Mouse (Mus musculus): ENCODE results near the gene Vwa8. TPM values are rescaled to one million over a fixed set of nuclear protein-coding genes. Genes with fewer than 3 reads are reported as not detected.

Vwa8 gene
- polyA plus RNA-seq, 1 experiment from 2014 or later: 8.0 TPM

GRCm38 (mm10) chr14:79214660-79215249 lies 365.9 kb downstream of the Vwa8 start:
- no peak for DNase-seq
- H3K36me3 ChIP-seq (ENCODE audit: control insufficient read depth, insufficient read depth, low read length): no peaks in the 10 kb centered on the region
- no peaks in the 10 kb centered on the region for H3K27me3 ChIP-seq (ENCODE audit: control insufficient read depth, insufficient read depth, low read length)
- no peaks in the 10 kb centered on the region for H3K9me3 ChIP-seq (ENCODE audit: control insufficient read depth, low read length)
- no peaks in the 10 kb centered on the region for H3K4me1 ChIP-seq (ENCODE audit: control insufficient read depth, insufficient read depth, low read length)
- no peak overlapping the region for H3K4me2 ChIP-seq (ENCODE audit: low read length)
- H3K4me3 ChIP-seq (replicated peaks; ENCODE audit: low read depth, low read length): no peak overlapping the region
- no peak overlapping the region for H3K27ac ChIP-seq (replicated peaks; ENCODE audit: low read depth, low read length)
- WGBS: 89% methylated on average over 8 of the region's 8 CpGs
- no peak for ATAC-seq (ENCODE audit: low FRiP score, low TSS enrichment)
- no peak overlapping the region for H3K9ac ChIP-seq (replicated peaks; ENCODE audit: low read length)

GRCm38 (mm10) chr14:79216366-79216765 lies 367.5 kb downstream of the Vwa8 start:
- Histone ChIP-seq H3K27ac (replicated peaks; ENCODE audit: low read depth, low read length) (no peak overlapping the region), H3K4me1 (ENCODE audit: control insufficient read depth, insufficient read depth, low read length) (no peaks in the 10 kb centered on the region), H3K36me3 (ENCODE audit: control insufficient read depth, insufficient read depth, low read length) (no peaks in the 10 kb centered on the region), H3K4me3 (replicated peaks; ENCODE audit: low read depth, low read length) (no peak overlapping the region), H3K27me3 (ENCODE audit: control insufficient read depth, insufficient read depth, low read length) (no peaks in the 10 kb centered on the region), H3K9ac (replicated peaks; ENCODE audit: low read length) (no peak overlapping the region), H3K4me2 (ENCODE audit: low read length) (no peak overlapping the region), H3K9me3 (ENCODE audit: control insufficient read depth, low read length) (no peaks in the 10 kb centered on the region)
- DNase-seq (no peak), ATAC-seq (ENCODE audit: low FRiP score, low TSS enrichment) (no peak)
- WGBS: 86% methylated on average over 2 of the region's 2 CpGs

GRCm38 (mm10) chr14:79223431-79224036 lies 374.7 kb downstream of the Vwa8 start:
- ATAC-seq (ENCODE audit: low FRiP score, low TSS enrichment) (no peak), DNase-seq (no peak)
- Histone ChIP-seq H3K4me1 (ENCODE audit: control insufficient read depth, insufficient read depth, low read length) (no peaks in the 10 kb centered on the region), H3K4me3 (replicated peaks; ENCODE audit: low read depth, low read length) (no peak overlapping the region), H3K4me2 (ENCODE audit: low read length) (no peak overlapping the region), H3K27me3 (ENCODE audit: control insufficient read depth, insufficient read depth, low read length) (no peaks in the 10 kb centered on the region), H3K9ac (replicated peaks; ENCODE audit: low read length) (no peak overlapping the region), H3K27ac (replicated peaks; ENCODE audit: low read depth, low read length) (no peak overlapping the region), H3K36me3 (ENCODE audit: control insufficient read depth, insufficient read depth, low read length) (no peaks in the 10 kb centered on the region), H3K9me3 (ENCODE audit: control insufficient read depth, low read length) (no peaks in the 10 kb centered on the region)
- WGBS: 86% methylated on average over 12 of the region's 12 CpGs

GRCm38 (mm10) chr14:79225458-79225857 lies 376.6 kb downstream of the Vwa8 start:
- Histone ChIP-seq H3K4me1 (ENCODE audit: control insufficient read depth, insufficient read depth, low read length) (no peaks in the 10 kb centered on the region), H3K4me3 (replicated peaks; ENCODE audit: low read depth, low read length) (no peak overlapping the region), H3K4me2 (ENCODE audit: low read length) (no peak overlapping the region), H3K9me3 (ENCODE audit: control insufficient read depth, low read length) (no peaks in the 10 kb centered on the region), H3K9ac (replicated peaks; ENCODE audit: low read length) (no peak overlapping the region), H3K27me3 (ENCODE audit: control insufficient read depth, insufficient read depth, low read length) (no peaks in the 10 kb centered on the region), H3K36me3 (ENCODE audit: control insufficient read depth, insufficient read depth, low read length) (no peaks in the 10 kb centered on the region), H3K27ac (replicated peaks; ENCODE audit: low read depth, low read length) (no peak overlapping the region)
- WGBS: 81% methylated on average over 8 of the region's 8 CpGs
- no peak for DNase-seq
- ATAC-seq (ENCODE audit: low FRiP score, low TSS enrichment): no peak

GRCm38 (mm10) chr14:79226056-79226455 lies 377.2 kb downstream of the Vwa8 start:
- no peak overlapping the region for H3K4me3 ChIP-seq (replicated peaks; ENCODE audit: low read depth, low read length)
- H3K9me3 ChIP-seq (ENCODE audit: control insufficient read depth, low read length): no peaks in the 10 kb centered on the region
- 85% methylated on average over 9 of the region's 9 CpGs for WGBS
- H3K4me1 ChIP-seq (ENCODE audit: control insufficient read depth, insufficient read depth, low read length): no peaks in the 10 kb centered on the region
- no peak overlapping the region for H3K9ac ChIP-seq (replicated peaks; ENCODE audit: low read length)
- DNase-seq (no peak), ATAC-seq (ENCODE audit: low FRiP score, low TSS enrichment) (no peak)
- no peak overlapping the region for H3K4me2 ChIP-seq (ENCODE audit: low read length)
- no peaks in the 10 kb centered on the region for H3K27me3 ChIP-seq (ENCODE audit: control insufficient read depth, insufficient read depth, low read length)
- H3K27ac ChIP-seq (replicated peaks; ENCODE audit: low read depth, low read length): no peak overlapping the region
- no peaks in the 10 kb centered on the region for H3K36me3 ChIP-seq (ENCODE audit: control insufficient read depth, insufficient read depth, low read length)

- ATAC-seq (ENCODE audit: low FRiP score, low TSS enrichment): no peak
- WGBS: 86% methylated on average over 6 of the region's 6 CpGs
- no peaks in the 10 kb centered on the region for H3K27me3 ChIP-seq (ENCODE audit: control insufficient read depth, insufficient read depth, low read length)
- H3K4me2 ChIP-seq (ENCODE audit: low read length): no peak overlapping the region
- H3K9me3 ChIP-seq (ENCODE audit: control insufficient read depth, low read length): no peaks in the 10 kb centered on the region
- H3K9ac ChIP-seq (replicated peaks; ENCODE audit: low read length): no peak overlapping the region
- H3K36me3 ChIP-seq (ENCODE audit: control insufficient read depth, insufficient read depth, low read length): no peaks in the 10 kb centered on the region
- H3K4me1 ChIP-seq (ENCODE audit: control insufficient read depth, insufficient read depth, low read length): no peaks in the 10 kb centered on the region
- H3K4me3 ChIP-seq (replicated peaks; ENCODE audit: low read depth, low read length): no peak overlapping the region
- DNase-seq: no peak
- no peak overlapping the region for H3K27ac ChIP-seq (replicated peaks; ENCODE audit: low read depth, low read length)
Observed at GRCm38 (mm10) chr14:79226741-79227140, 377.9 kb downstream of the Vwa8 start.

- WGBS: 89% methylated on average over 4 of the region's 4 CpGs
Observed at GRCm38 (mm10) chr14:79227955-79228354, 379.1 kb downstream of the Vwa8 start.

GRCm38 (mm10) chr14:79231677-79232076 lies 382.8 kb downstream of the Vwa8 start:
- no peak overlapping the region for H3K4me3 ChIP-seq (replicated peaks; ENCODE audit: low read depth, low read length)
- no peak overlapping the region for H3K9ac ChIP-seq (replicated peaks; ENCODE audit: low read length)
- no peaks in the 10 kb centered on the region for H3K9me3 ChIP-seq (ENCODE audit: control insufficient read depth, low read length)
- no peaks in the 10 kb centered on the region for H3K36me3 ChIP-seq (ENCODE audit: control insufficient read depth, insufficient read depth, low read length)
- ATAC-seq (ENCODE audit: low FRiP score, low TSS enrichment) (no peak), DNase-seq (no peak)
- H3K27me3 ChIP-seq (ENCODE audit: control insufficient read depth, insufficient read depth, low read length): no peaks in the 10 kb centered on the region
- H3K27ac ChIP-seq (replicated peaks; ENCODE audit: low read depth, low read length): no peak overlapping the region
- no peak overlapping the region for H3K4me2 ChIP-seq (ENCODE audit: low read length)
- WGBS: 85% methylated on average over 4 of the region's 4 CpGs
- no peaks in the 10 kb centered on the region for H3K4me1 ChIP-seq (ENCODE audit: control insufficient read depth, insufficient read depth, low read length)

More at GRCm38 (mm10) chr14:79227955-79228354, 379.1 kb downstream of the Vwa8 start:
- Histone ChIP-seq H3K9me3 (ENCODE audit: control insufficient read depth, low read length) (no peaks in the 10 kb centered on the region), H3K4me2 (ENCODE audit: low read length) (no peak overlapping the region), H3K4me3 (replicated peaks; ENCODE audit: low read depth, low read length) (no peak overlapping the region), H3K27me3 (ENCODE audit: control insufficient read depth, insufficient read depth, low read length) (no peaks in the 10 kb centered on the region), H3K27ac (replicated peaks; ENCODE audit: low read depth, low read length) (no peak overlapping the region), H3K36me3 (ENCODE audit: control insufficient read depth, insufficient read depth, low read length) (no peaks in the 10 kb centered on the region), H3K9ac (replicated peaks; ENCODE audit: low read length) (no peak overlapping the region), H3K4me1 (ENCODE audit: control insufficient read depth, insufficient read depth, low read length) (no peaks in the 10 kb centered on the region)
- ATAC-seq (ENCODE audit: low FRiP score, low TSS enrichment) (no peak), DNase-seq (no peak)

- 95% methylated on average over 5 of the region's 5 CpGs for WGBS
- no peak for ATAC-seq (ENCODE audit: low FRiP score, low TSS enrichment)
- no peak overlapping the region for H3K9ac ChIP-seq (replicated peaks; ENCODE audit: low read length)
Observed at GRCm38 (mm10) chr14:79233697-79234096, 384.8 kb downstream of the Vwa8 start.

More at GRCm38 (mm10) chr14:79233697-79234096, 384.8 kb downstream of the Vwa8 start:
- Histone ChIP-seq H3K4me1 (ENCODE audit: control insufficient read depth, insufficient read depth, low read length) (no peaks in the 10 kb centered on the region), H3K36me3 (ENCODE audit: control insufficient read depth, insufficient read depth, low read length) (no peaks in the 10 kb centered on the region), H3K27me3 (ENCODE audit: control insufficient read depth, insufficient read depth, low read length) (no peaks in the 10 kb centered on the region), H3K4me3 (replicated peaks; ENCODE audit: low read depth, low read length) (no peak overlapping the region), H3K4me2 (ENCODE audit: low read length) (no peak overlapping the region), H3K27ac (replicated peaks; ENCODE audit: low read depth, low read length) (no peak overlapping the region), H3K9me3 (ENCODE audit: control insufficient read depth, low read length) (no peaks in the 10 kb centered on the region)
- DNase-seq: no peak

All from midbrain, embryonic 14.5 days (tissue).